Mouse (Mus musculus) G1E-ER4 (cell line): ENCODE measurements around the gene Dhx8. TPM values are rescaled to one million over a fixed set of nuclear protein-coding genes. Genes with fewer than 3 reads are reported as not detected.

Experiments used
- GATA1 ChIP-seq: IDR thresholded peaks from one replicate; pipeline ENCODE4 v1.8.0; 2012; ENCODE audit warnings: low read length, inconsistent platforms
- polyA plus RNA-seq: library from polyadenylated mRNA; stranded (reverse); fragments of >175 nt; gene quantifications from 2 replicates; pipeline ENCODE4 v1.2.3, GENCODE M21; 2012

Gene Dhx8
- 13.6 and 15.9 TPM in 2 replicates for polyA plus RNA-seq

DNA sequence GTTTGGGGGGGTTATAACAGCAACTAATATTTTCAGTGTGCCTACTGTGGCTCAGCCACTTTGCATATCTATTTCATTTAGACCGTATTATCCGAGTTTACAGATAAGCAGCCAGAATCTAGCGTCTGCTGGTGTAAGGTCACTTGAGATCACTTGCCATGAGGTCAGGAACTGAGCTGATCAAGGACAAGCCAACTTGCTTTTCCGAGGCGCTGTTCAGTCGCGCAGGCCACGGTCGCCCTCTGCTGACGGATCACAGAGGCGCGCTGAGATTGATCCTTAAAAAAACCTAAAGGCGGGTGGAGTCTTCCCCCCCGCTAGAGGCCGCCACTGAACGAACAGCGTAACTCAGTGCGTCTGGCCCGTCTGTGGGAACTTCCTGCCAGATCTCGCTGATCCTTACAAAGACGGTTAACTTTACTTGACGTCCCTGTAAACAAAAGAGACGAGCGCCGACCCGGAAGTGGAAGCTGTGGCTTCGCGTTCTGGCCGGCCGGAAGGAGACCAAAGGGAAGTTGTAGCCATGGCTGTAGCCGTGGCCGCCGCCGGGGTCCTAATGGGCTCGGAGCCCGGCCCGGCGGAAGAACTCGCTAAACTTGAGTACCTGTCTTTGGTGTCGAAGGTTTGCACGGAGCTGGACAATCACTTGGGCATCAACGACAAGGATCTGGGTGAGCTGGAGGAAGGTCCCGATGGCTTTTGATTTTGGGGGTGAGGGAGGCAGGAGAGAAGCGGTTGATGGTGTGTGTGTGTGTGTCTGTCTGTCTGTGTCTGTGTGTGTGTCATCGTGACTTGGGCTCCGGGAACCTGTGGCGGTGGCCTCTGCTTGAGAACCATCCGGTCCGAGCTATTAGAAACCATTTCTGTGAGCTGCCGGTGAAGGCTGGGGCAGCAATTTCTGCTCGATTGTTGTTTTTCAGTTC is at the start of gene Dhx8:
Gene Dhx8, plus strand, starts transcription at position 402 of the 923 bp plus-strand sequence.
- TF ChIP-seq GATA1 = no peak

DNA sequence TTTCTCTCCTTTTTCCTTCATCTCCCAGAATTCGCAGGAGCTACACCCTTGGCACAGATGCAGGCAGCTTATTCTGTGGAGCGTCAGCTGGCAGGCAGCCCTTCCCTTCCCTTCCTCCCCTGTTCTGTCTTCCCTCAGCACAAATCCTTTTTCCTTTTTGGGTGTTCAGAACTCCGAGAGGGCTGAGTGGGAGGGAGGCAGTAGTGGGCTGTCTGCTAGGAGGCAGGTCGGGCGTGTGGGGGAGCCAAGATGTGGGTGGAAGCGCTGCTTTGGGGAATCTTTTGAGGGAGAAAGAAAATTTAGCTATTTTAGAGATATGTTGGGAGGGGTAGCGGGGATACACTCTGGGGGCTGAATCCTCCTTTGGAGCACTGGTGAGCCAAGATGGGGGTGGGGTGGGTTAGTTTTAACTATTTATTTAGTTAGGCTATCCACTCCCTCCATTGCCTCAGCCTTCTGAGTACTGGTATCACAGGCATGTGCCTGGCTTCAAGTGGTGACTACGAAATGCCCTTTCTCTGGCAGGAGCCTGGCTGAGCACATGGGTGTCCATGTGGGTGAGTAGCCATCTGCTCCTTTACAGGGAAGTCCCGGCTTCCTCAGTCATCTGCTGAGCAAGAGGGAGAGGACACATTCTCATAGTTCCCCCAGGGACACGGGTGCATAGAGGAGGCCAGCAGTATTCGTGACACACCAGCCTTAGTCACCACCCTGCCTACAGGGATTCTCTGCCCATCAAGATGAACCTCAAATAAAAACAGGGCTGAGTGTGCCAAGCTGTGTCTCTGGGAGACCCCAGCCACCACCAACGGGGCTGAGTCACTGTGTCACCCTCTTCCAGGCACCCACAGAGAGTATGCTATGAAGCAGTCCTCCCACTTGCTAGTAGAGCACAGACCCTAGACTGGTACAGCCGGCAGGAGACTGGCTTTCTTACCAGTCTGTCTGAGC is 45.1 kb upstream of the Dhx8 start:
- TF ChIP-seq GATA1 = no peak

DNA sequence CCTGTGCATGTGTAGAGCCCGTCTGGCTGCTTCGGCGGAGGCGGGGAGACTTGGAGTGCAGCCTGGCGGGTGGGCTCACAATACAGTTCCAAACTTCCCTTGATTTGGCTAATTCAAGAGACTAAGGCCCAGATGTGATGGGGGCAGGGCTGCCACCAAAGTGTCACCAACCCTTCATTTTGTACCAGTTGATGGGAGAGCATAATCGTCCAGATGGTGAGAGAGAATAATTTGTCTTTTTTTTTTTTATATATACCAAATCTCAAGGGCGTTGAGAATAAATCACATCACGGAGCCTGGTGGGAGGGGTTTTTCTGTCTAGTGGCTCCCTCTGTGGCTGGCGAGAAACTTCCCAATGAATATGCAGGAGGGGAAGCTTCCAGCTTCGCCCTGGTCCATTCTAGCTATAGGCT is 43.0 kb upstream of the Dhx8 start:
- TF ChIP-seq GATA1 = no peak

DNA sequence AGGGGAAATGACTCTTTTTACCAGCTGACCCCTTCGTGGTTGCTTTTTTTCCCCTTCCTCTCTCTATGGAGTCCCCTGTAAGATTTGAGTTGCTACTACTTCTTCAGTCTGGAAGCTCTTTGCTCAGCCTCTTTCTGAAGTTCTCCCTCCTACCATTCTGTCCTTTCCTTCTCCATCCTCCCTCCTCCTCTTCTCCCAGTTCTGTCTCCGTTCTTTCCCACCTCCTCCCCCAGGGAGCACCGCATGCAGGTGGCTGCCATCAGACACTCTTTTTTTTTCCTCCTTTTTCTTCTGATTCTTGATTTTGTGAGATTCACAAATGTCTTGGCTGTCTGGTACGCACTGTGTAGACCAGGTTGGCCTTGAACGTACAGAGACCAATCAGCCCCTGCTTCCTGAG is 42.4 kb upstream of the Dhx8 start:
- TF ChIP-seq GATA1 = no peak

DNA sequence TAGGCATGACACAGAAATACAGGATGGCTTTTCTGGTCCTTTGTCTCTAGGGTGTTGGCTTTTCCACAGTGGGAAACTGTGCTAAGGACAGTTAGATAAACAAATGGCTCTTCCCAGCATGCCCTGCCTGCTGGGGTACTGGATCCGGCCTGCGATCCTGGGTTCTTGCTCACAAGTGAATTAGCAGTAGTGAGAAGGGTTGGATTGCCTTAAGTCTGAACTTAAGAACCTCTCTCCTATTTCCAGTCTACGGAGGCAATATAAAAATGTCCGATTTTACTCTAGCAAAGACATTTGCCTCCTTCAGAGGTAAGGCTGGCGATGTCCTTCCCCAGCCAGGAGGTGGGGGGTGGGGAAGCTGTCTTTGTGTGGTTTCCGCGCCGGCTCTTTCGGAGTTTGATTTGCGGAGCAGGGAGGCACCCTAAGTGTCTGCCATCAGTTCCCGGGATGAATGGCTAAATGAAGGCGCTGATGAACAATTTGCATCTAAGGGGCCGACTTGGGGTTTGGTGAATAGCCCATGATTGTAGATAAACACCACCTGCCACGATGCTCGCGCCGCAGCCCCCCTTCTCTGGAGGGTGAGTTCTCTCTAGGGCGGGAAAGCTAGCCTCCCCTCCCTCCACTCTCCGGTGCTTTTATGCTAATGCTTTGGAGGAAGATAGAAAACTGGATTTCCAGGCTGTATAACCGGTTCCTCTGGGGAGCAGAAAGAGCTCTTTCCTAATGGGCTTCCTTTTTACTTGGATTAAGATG is 36.6 kb upstream of the Dhx8 start:
- TF ChIP-seq GATA1 = no peak

DNA sequence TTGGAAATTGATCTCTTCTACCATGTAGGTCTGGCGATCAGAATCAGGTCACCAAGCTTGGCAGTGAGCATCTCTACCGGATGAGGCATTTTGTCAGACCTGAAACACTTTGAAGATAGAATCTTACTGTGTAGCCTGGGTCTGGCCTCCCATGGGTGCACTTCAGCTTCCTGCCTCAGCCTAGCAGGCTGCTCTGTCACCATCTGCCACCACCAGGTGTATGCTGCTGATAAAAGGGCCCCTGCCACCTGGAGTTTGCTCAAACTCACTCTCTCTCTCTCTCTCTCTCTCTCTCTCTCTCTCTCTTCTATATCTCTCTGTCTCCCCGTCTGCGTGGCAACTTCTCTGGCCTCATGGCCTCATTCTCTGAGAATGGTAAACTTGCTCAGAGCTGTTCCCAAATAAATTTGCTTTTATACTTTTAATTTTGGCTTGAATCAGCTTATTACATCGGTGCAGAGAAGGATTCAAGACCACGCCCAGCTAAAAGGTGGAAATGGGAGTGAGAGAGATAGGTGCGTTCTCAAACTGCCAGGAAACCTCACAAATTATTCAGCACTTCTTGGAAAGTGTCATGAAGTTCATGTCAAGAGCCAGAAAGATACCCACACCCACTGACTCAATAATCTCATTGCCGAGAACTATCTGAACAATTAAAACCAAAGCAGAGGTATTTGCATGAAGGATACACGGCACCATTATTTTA is 35.4 kb upstream of the Dhx8 start:
- no peak for TF ChIP-seq GATA1

DNA sequence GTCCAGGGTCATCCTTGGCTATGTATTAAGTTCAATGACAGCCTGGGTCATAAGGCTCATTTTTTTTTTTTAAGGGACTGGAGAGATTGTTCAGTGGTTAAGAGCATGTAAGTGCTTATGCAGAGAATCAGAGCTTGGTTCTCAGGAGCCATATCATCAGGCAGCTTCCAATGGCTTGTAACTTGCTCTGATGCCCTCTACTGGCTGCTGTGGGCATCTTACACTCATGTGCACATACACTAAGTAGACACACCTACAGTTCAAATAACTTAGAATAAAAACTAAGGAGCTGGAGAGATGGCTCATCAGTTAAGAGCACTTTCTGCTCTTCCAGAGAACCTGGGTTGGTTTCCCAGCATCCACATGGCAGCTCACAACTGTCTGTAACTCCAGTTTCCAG is 34.6 kb upstream of the Dhx8 start:
- TF ChIP-seq GATA1 = no peak

DNA sequence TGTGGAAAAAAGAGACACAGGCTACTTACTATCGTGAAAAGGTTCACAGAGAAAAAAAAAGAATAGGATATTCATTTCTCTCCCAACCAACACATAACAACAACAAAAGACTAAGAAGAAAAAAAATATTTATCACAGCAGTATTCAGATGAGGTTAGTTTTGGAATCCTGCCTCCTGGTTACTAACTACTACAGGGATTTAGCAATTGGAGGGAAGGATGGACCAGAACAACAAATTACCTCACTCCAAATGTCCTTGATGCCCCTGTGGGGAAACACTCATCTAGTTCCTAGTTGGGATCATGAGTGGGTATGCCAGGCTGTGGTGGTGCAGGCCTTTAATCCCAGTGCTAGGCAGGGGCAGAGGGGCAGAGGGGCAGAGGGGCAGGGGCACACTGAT is 33.2 kb upstream of the Dhx8 start:
- TF ChIP-seq GATA1 = no peak

DNA sequence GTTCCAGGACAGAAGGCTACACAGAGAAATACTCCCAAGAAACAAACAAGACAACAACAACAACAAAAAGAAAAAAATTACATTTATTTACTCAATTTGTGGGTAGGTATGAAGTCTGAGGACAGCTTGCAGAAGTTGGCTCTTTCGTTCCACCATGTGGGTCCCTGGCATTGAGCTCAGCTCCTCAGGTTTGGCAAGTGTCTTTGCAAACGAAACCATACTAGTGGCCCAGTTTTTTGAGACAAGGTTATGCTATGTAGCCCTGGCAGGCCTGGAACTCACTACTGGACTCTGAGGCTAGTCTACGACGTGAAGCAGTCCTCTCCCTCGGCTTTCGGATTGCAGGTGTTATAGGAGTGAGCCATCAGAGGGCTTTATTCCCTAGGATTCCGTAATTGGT is 32.7 kb upstream of the Dhx8 start:
- no peak for TF ChIP-seq GATA1

DNA sequence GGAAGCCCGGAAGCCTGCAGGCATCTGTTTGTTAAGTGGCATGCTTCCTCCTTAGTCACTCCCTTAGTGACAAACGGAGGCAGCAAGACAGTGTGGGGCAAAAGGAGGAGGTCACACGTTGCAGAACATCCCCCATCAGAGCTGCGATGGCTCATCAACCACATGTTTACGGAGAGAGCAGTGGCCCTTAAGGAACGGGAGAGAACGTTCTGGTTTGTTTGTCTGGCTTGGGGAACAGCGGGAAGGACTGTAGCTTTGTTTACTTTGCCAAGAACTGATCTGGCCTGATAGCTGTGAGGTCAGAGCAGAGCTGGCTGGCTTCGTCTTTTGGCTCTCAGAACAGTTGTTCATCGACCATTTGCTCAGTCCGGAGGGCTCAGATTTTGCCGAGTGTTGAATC is 32.3 kb upstream of the Dhx8 start:
- no peak for TF ChIP-seq GATA1

DNA sequence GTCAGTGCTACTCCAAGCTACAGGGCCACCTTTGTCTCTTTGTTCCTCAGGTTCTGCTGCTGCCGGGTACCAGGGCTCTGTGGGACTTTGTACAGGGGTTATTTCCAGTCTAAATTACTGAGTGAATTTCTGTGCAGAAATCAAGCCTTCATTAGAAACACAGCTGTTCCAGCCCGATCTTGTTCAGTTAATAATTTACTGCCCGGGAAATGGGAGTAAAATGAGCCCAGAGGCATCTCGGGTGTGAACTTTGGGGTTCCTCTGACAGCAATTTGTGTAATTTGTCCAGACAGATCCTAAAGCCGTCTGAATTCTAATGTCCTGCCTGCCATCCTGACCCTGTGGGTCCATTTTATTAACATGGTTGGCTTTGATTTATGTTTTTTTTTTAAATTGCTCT is 28.6 kb upstream of the Dhx8 start:
- no peak for TF ChIP-seq GATA1

DNA sequence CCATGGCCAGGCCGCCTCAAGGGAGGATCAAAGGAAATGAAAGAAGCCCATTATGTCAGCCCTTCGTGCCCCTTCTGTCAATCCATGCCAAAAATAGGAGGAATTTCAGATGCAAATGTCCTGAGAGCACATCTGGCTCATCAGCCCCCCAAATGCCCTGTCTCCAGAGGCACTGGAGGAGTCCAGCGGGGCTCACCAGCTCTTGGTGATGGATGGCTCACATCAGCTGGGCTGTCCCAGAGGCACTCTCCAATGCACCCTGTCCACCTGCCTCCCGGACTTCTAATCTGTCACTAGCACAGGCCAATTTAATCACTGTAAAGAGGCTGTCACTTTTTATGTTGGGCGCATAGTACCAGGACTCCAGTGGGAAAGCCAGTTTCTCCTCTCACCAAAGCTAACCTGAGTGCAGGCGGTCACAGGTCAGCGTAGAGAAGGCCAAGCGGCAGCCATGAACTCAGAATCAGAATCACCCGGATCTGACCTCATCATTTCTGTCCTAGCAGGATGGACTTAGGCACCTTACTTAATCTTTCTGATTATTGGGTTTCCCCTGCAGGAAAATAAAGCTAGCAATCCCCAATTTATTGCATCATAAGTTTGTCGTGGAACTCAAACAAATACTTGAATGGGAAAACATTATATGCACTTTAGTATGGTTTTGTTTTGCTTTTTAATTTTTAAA is 25.8 kb upstream of the Dhx8 start:
- TF ChIP-seq GATA1 = no peak

DNA sequence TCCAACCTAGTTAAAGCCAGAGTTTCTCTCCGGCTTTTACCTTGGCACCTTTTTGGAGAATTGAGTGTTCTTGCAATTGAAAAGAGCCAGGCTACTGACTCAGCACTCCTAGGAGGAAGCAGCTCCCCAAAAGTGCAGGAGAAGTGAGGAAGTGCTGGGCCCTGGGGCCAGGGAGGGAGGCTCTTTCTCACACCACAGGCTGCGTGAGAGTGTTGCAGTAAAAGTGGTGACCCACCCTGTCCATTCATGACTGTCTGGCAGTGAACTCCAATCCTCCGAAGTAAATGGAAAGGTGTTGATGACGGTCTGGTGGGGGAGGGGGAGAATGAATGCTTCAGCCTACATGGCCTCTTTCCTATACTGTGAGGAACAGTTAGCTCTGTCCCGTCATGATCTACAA is 24.2 kb upstream of the Dhx8 start:
- no peak for TF ChIP-seq GATA1

DNA sequence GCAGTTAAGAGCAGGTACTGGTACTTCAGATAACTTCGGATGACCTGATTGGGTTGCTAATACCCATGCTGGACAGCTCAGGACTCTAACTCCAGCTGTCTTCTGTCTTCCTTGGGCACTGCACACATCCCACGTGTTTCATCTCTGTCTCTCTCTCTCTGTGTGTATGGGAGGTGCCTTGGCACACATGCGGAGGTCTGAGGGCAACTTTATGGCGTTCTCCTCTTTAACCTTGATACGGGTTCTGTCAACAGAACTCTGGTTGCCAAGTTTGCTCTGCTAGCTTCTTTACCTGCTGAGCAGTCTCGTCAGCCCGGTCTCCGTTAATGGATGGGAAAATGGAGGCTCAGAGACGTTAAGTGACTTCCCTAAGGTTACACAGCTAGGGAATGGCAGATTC is 19.9 kb upstream of the Dhx8 start:
- no peak for TF ChIP-seq GATA1
